Mouse (Mus musculus) adrenal gland, postnatal 10 days (tissue): Measurements from ENCODE around the gene Znrd1as. TPM values are rescaled to one million over a fixed set of nuclear protein-coding genes. Genes with fewer than 3 reads are reported as not detected.

ENCODE experiments used
- DNase-seq: peaks from one replicate; pipeline ENCODE4 v3.0.0; 2021; ENCODE audit warnings: mixed read lengths
- long read RNA-seq, 2 experiments: library from polyadenylated mRNA; stranded (forward); transcript quantifications; one replicate each; pipeline ENCODE4 v2.0.0; 2021
- total RNA-seq, 2 experiments: library from RNA; stranded (reverse); gene quantifications; 2 replicates each; pipeline ENCODE4 v1.2.3; 2021

Znrd1as gene
- 10 to 100 TPM; 10.1 to 11.1 TPM for total RNA-seq
- long read RNA-seq, experiment 1, partial matches to known transcripts, result 0 of 7 reads
- long read RNA-seq, experiment 1, other reads (novel, unspliced or antisense), result 2 of 7 reads
- long read RNA-seq, experiment 2, partial matches to known transcripts, result 0 of 3 reads
- long read RNA-seq, experiment 2, other reads (novel, unspliced or antisense), result 1 of 3 reads

GRCm38 (mm10) chr17:36957999-36958743 is at the start of gene Znrd1as, which contains the start of gene Znrd1:
TSS of gene Znrd1as (plus strand) at chr17:36958592.
TSS of gene Znrd1 (minus strand) at chr17:36958559.
- DNase-seq, result peak; percentile 96

- no peak for DNase-seq
Measured at GRCm38 (mm10) chr17:36909802-36910201, 48.6 kb upstream of the Znrd1as start.

- DNase-seq, result no peak
Measured at GRCm38 (mm10) chr17:36912031-36912430, 46.4 kb upstream of the Znrd1as start.

GRCm38 (mm10) chr17:36914108-36914507 is 44.3 kb upstream of the Znrd1as start:
- DNase-seq, result peak; percentile 85

- peak; percentile 81 for DNase-seq
Measured at GRCm38 (mm10) chr17:36915076-36915475, 43.3 kb upstream of the Znrd1as start.

GRCm38 (mm10) chr17:36920239-36920638 is 38.2 kb upstream of the Znrd1as start:
- DNase-seq, result peak; percentile 54

GRCm38 (mm10) chr17:36922715-36923114 is 35.7 kb upstream of the Znrd1as start:
- no peak for DNase-seq

- no peak for DNase-seq
Measured at GRCm38 (mm10) chr17:36923491-36923890, 34.9 kb upstream of the Znrd1as start.

- DNase-seq, result no peak
Measured at GRCm38 (mm10) chr17:36927496-36928120, 30.8 kb upstream of the Znrd1as start.

GRCm38 (mm10) chr17:36929236-36929932 is 29.0 kb upstream of the Znrd1as start:
- no peak for DNase-seq

GRCm38 (mm10) chr17:36930233-36930632 is 28.2 kb upstream of the Znrd1as start:
- no peak for DNase-seq

GRCm38 (mm10) chr17:36931130-36931529 is 27.3 kb upstream of the Znrd1as start:
- no peak for DNase-seq

GRCm38 (mm10) chr17:36931806-36932205 is 26.6 kb upstream of the Znrd1as start:
- peak; percentile 28 for DNase-seq

GRCm38 (mm10) chr17:36938056-36938455 is 20.3 kb upstream of the Znrd1as start:
- DNase-seq, result peak; percentile 71

- DNase-seq, result peak; percentile 40
Measured at GRCm38 (mm10) chr17:36942391-36942790, 16.0 kb upstream of the Znrd1as start.

GRCm38 (mm10) chr17:36942791-36943471 is 15.5 kb upstream of the Znrd1as start, which contains the start of gene Rnf39:
TSS of gene Rnf39 (plus strand) at chr17:36942918.
- DNase-seq, result no peak

GRCm38 (mm10) chr17:36943691-36944090 is 14.7 kb upstream of the Znrd1as start:
- no peak for DNase-seq

- no peak for DNase-seq
Measured at GRCm38 (mm10) chr17:36944121-36944775, 14.1 kb upstream of the Znrd1as start.

- peak; percentile 78 for DNase-seq
Measured at GRCm38 (mm10) chr17:36947051-36947819, 11.2 kb upstream of the Znrd1as start.

GRCm38 (mm10) chr17:36948286-36948685 is 10.1 kb upstream of the Znrd1as start:
- no peak for DNase-seq

GRCm38 (mm10) chr17:36949265-36949664 is 9.1 kb upstream of the Znrd1as start:
- no peak for DNase-seq
